Mouse (Mus musculus): ENCODE data around the gene Tmem239.
A peak's percentile ranks its signal among the peaks of the same experiment; 100 is the strongest.

The Tmem239 gene

GRCm38 (mm10) chr2:130450434-130450796, 44.1 kb downstream of the Tmem239 start:
- DNase-seq (ENCODE audit: low spot score in 2 of 2), result peak; percentile 58 to 74

- DNase-seq (ENCODE audit: low spot score in 2 of 2), result no peak
Observed at GRCm38 (mm10) chr2:130451086-130451726, 44.9 kb downstream of the Tmem239 start.

- no peak for DNase-seq (ENCODE audit: low spot score in 2 of 2)
Observed at GRCm38 (mm10) chr2:130451727-130452090, 45.4 kb downstream of the Tmem239 start.

- DNase-seq (ENCODE audit: low spot score in 2 of 2), result no peak
Observed at GRCm38 (mm10) chr2:130452266-130452665, 46.0 kb downstream of the Tmem239 start.

GRCm38 (mm10) chr2:130453421-130453820, 47.1 kb downstream of the Tmem239 start:
- no peak for DNase-seq (ENCODE audit: low spot score in 2 of 2)

- DNase-seq (ENCODE audit: low spot score in 2 of 2), result no peak
Observed at GRCm38 (mm10) chr2:130454748-130455370, 48.6 kb downstream of the Tmem239 start.
